Mouse (Mus musculus): Measurements from ENCODE around the gene Rest. TPM values are rescaled to one million over a fixed set of nuclear protein-coding genes. Genes with fewer than 3 reads are reported as not detected.
"Not testable (repeated sequence)": the region's sequence is repeated elsewhere in the genome, so short reads cannot be mapped to it uniquely, and the experiment has no call there.

The Rest gene
- polyA plus RNA-seq (2015; fragmentation: Nextera tagmentation; extraction: Ambion mirVana) = 8.0 and 8.5 TPM in 2 replicates

- Histone ChIP-seq H3K4me3 (replicated peaks) (peak within 1 kb of the TSS; percentile 91), H3K9ac (replicated peaks) (peak within 1 kb of the TSS; percentile 83), H3K9me3 (no peaks in the 10 kb centered on the region), H3K4me1 (replicated peaks) (peaks cover 26% of the 10 kb centered on the region), H3K4me2 (replicated peaks) (peak within 1 kb of the TSS; percentile 81), H3K36me3 (peaks cover 15% of the 10 kb centered on the region), H3K27me3 (peaks cover 18% of the 10 kb centered on the region), H3K27ac (peak within 1 kb of the TSS; percentile 83)
- WGBS = under 1% methylated on average over 71 of the region's 78 CpGs
- peak; percentile 89 for ATAC-seq
Observed at GRCm38 (mm10) chr5:77265081-77265670, at the start of gene Rest. Gene Rest (plus strand): TSS chr5:77265491.

- no peaks in the 10 kb centered on the region for H3K27me3 ChIP-seq
- H3K9ac ChIP-seq (replicated peaks) = no peak overlapping the region
- no peak overlapping the region for H3K4me2 ChIP-seq (replicated peaks)
- H3K27ac ChIP-seq = no peak overlapping the region
- no peaks in the 10 kb centered on the region for H3K36me3 ChIP-seq
- H3K4me1 ChIP-seq (replicated peaks) = no peaks in the 10 kb centered on the region
- WGBS = 13% methylated on average over 9 of the region's 9 CpGs
- ATAC-seq = peak; percentile 63
- no peaks in the 10 kb centered on the region for H3K9me3 ChIP-seq
- H3K4me3 ChIP-seq (replicated peaks) = no peak overlapping the region
Observed at GRCm38 (mm10) chr5:77217211-77217610, 48.1 kb upstream of the Rest start.

- ATAC-seq = 0 out of 2 replicates have a peak, but pooled peaks have one; percentile 14
- no peak overlapping the region for H3K4me3 ChIP-seq (replicated peaks)
- no peaks in the 10 kb centered on the region for H3K9me3 ChIP-seq
- H3K27ac ChIP-seq = no peak overlapping the region
- no peaks in the 10 kb centered on the region for H3K4me1 ChIP-seq (replicated peaks)
- 7% methylated on average over 2 of the region's 2 CpGs for WGBS
- H3K9ac ChIP-seq (replicated peaks) = no peak overlapping the region
- H3K27me3 ChIP-seq = no peaks in the 10 kb centered on the region
- H3K36me3 ChIP-seq = no peaks in the 10 kb centered on the region
- H3K4me2 ChIP-seq (replicated peaks) = no peak overlapping the region
Observed at GRCm38 (mm10) chr5:77217724-77218123, 47.6 kb upstream of the Rest start.

GRCm38 (mm10) chr5:77223043-77223975 is 42.0 kb upstream of the Rest start:
- no peak for ATAC-seq
- Histone ChIP-seq H3K9ac (replicated peaks) (no peak overlapping the region), H3K4me1 (replicated peaks) (no peaks in the 10 kb centered on the region), H3K4me2 (replicated peaks) (no peak overlapping the region), H3K27ac (no peak overlapping the region), H3K4me3 (replicated peaks) (no peak overlapping the region), H3K27me3 (no peaks in the 10 kb centered on the region), H3K36me3 (no peaks in the 10 kb centered on the region), H3K9me3 (no peaks in the 10 kb centered on the region)
- WGBS = 75% methylated on average over 11 of the region's 11 CpGs

GRCm38 (mm10) chr5:77228986-77229385 is 36.3 kb upstream of the Rest start:
- H3K9ac ChIP-seq (replicated peaks) = no peak overlapping the region
- WGBS = 25% methylated on average over 1 of the region's 1 CpGs
- no peak overlapping the region for H3K4me2 ChIP-seq (replicated peaks)
- H3K4me3 ChIP-seq (replicated peaks) = no peak overlapping the region
- peak; percentile 73 for ATAC-seq
- H3K27me3 ChIP-seq = no peaks in the 10 kb centered on the region
- H3K4me1 ChIP-seq (replicated peaks) = no peaks in the 10 kb centered on the region
- no peaks in the 10 kb centered on the region for H3K36me3 ChIP-seq
- H3K9me3 ChIP-seq = no peaks in the 10 kb centered on the region
- H3K27ac ChIP-seq = no peak overlapping the region

GRCm38 (mm10) chr5:77231863-77232262 is 33.4 kb upstream of the Rest start:
- not testable (repeated sequence) for H3K27ac ChIP-seq; H3K27me3 ChIP-seq; H3K36me3 ChIP-seq; H3K9ac ChIP-seq (replicated peaks); H3K4me1 ChIP-seq (replicated peaks); ATAC-seq; H3K4me3 ChIP-seq (replicated peaks); H3K4me2 ChIP-seq (replicated peaks); H3K9me3 ChIP-seq
- WGBS = 92% methylated on average over 4 of the region's 4 CpGs

GRCm38 (mm10) chr5:77234921-77235320 is 30.4 kb upstream of the Rest start:
- H3K9ac ChIP-seq (replicated peaks) = no peak overlapping the region
- 24% methylated on average over 3 of the region's 3 CpGs for WGBS
- no peak overlapping the region for H3K4me3 ChIP-seq (replicated peaks)
- no peaks in the 10 kb centered on the region for H3K36me3 ChIP-seq
- 0 out of 2 replicates have a peak, but pooled peaks have one; percentile 58 for ATAC-seq
- H3K4me1 ChIP-seq (replicated peaks) = 0 out of 2 replicates have a peak, but pooled peaks cover 3% of the 10 kb centered on the region
- H3K9me3 ChIP-seq = no peaks in the 10 kb centered on the region
- H3K4me2 ChIP-seq (replicated peaks) = no peak overlapping the region
- H3K27ac ChIP-seq = no peak overlapping the region
- H3K27me3 ChIP-seq = no peaks in the 10 kb centered on the region

GRCm38 (mm10) chr5:77237104-77237503 is 28.2 kb upstream of the Rest start:
- Histone ChIP-seq H3K27ac (no peak overlapping the region), H3K4me2 (replicated peaks) (no peak overlapping the region), H3K9me3 (no peaks in the 10 kb centered on the region), H3K27me3 (no peaks in the 10 kb centered on the region), H3K4me3 (replicated peaks) (no peak overlapping the region), H3K36me3 (no peaks in the 10 kb centered on the region), H3K4me1 (replicated peaks) (0 out of 2 replicates have a peak, but pooled peaks cover 3% of the 10 kb centered on the region), H3K9ac (replicated peaks) (no peak overlapping the region)
- 83% methylated on average over 2 of the region's 2 CpGs for WGBS
- no peak for ATAC-seq

GRCm38 (mm10) chr5:77244331-77244987 is 20.8 kb upstream of the Rest start:
- ATAC-seq = peak; percentile 66; the same call in 1 of the 2 replicates
- Histone ChIP-seq H3K9ac (replicated peaks) (no peak overlapping the region), H3K4me1 (replicated peaks) (peaks cover 19% of the 10 kb centered on the region), H3K36me3 (no peaks in the 10 kb centered on the region), H3K9me3 (no peaks in the 10 kb centered on the region), H3K27ac (no peak overlapping the region), H3K4me3 (replicated peaks) (no peak overlapping the region), H3K4me2 (replicated peaks) (no peak overlapping the region), H3K27me3 (no peaks in the 10 kb centered on the region)
- WGBS = 35% methylated on average over 8 of the region's 8 CpGs

- no peaks in the 10 kb centered on the region for H3K9me3 ChIP-seq
- H3K4me1 ChIP-seq (replicated peaks) = peaks cover 19% of the 10 kb centered on the region
- peak overlapping the region; percentile 42 for H3K4me2 ChIP-seq (replicated peaks)
- no peaks in the 10 kb centered on the region for H3K27me3 ChIP-seq
- no peak overlapping the region for H3K9ac ChIP-seq (replicated peaks)
- 0 out of 2 replicates have a peak overlapping the region, but pooled peaks have one; percentile 1 for H3K27ac ChIP-seq
- H3K36me3 ChIP-seq = no peaks in the 10 kb centered on the region
- 34% methylated on average over 7 of the region's 7 CpGs for WGBS
- H3K4me3 ChIP-seq (replicated peaks) = peak overlapping the region; percentile 18
- 0 out of 2 replicates have a peak, but pooled peaks have one; percentile 8 for ATAC-seq
Observed at GRCm38 (mm10) chr5:77245463-77245786, 19.9 kb upstream of the Rest start.

GRCm38 (mm10) chr5:77245787-77246671 is 19.3 kb upstream of the Rest start:
- no peak overlapping the region for H3K9ac ChIP-seq (replicated peaks)
- no peaks in the 10 kb centered on the region for H3K27me3 ChIP-seq
- peak overlapping the region; percentile 42 for H3K4me2 ChIP-seq (replicated peaks)
- H3K9me3 ChIP-seq = no peaks in the 10 kb centered on the region
- H3K4me1 ChIP-seq (replicated peaks) = peaks cover 19% of the 10 kb centered on the region
- H3K27ac ChIP-seq = 0 out of 2 replicates have a peak overlapping the region, but pooled peaks have one; percentile 1
- no peaks in the 10 kb centered on the region for H3K36me3 ChIP-seq
- peak; percentile 75 for ATAC-seq
- 26% methylated on average over 26 of the region's 26 CpGs for WGBS
- peak overlapping the region; percentile 18 for H3K4me3 ChIP-seq (replicated peaks)

Data from midbrain, embryonic 13.5 days (tissue).